ENCODE assay signal across 29 mouse cellular contexts in genomic region chr12:104106919-104107318, GRCm38 (mm10). TPM values are rescaled to one million over a fixed set of nuclear protein-coding genes. Genes with fewer than 3 reads are reported as not detected.
"Had no signal": no experiment of that assay in that cellular context is flagged by ENCODE, and none has a peak within 500 bp of the region (broad histone marks: within the 10 kb centered on the region; RNA-seq: fewer than 3 reads in every experiment).

No protein-coding gene starts in this region.

- H3K36me3 ChIP-seq: midbrain, embryonic 13.5 days; neural tube, embryonic 13.5 days; neural tube, embryonic 15.5 days had no signal

- H3K4me3 ChIP-seq: megakaryocyte, embryonic 14.5 days; midbrain, embryonic 13.5 days; myocyte; neural tube, embryonic 13.5 days; neural tube, embryonic 15.5 days had no signal

- ATAC-seq: midbrain, embryonic 13.5 days; midbrain, embryonic 16.5 days had no signal

- H3K27me3 ChIP-seq: midbrain, embryonic 13.5 days; neural tube, embryonic 13.5 days; neural tube, embryonic 15.5 days had no signal

- H3K4me1 ChIP-seq: midbrain, embryonic 13.5 days; neural tube, embryonic 13.5 days; neural tube, embryonic 15.5 days had no signal

- H3K9me3 ChIP-seq: megakaryocyte, embryonic 14.5 days; midbrain, embryonic 13.5 days; neural tube, embryonic 13.5 days; neural tube, embryonic 15.5 days had no signal

- H3K27ac ChIP-seq: macrophage; midbrain, embryonic 13.5 days; neural tube, embryonic 13.5 days; neural tube, embryonic 15.5 days had no signal

- H3K9ac ChIP-seq: lung, embryonic 14.5 days; midbrain, embryonic 13.5 days; neural tube, embryonic 13.5 days; neural tube, embryonic 15.5 days had no signal

- DNase-seq: lung, adult 18-20 months; lung, embryonic 14.5 days; lung, postnatal 14 days; lung, postnatal 36 days; retina, postnatal 1 day; right cerebral cortex, adult 18-20 months; right cerebral cortex, postnatal 25 days; right cerebral cortex, postnatal 4 days; spleen, adult 18-20 months; thymus, adult 18-20 months; thymus, postnatal 25 days; thymus, postnatal 4 days had no signal

- H3K4me2 ChIP-seq: lung, embryonic 14.5 days; midbrain, embryonic 11.5 days; midbrain, embryonic 13.5 days; neural tube, embryonic 13.5 days; neural tube, embryonic 15.5 days had no signal

RNA-seq across cellular contexts. Expression of gene Serpina3a, which starts 5.6 kb away (rescaled TPM):
- total RNA-seq: megakaryocyte progenitor cell, adult 5-6 weeks had no signal
- polyA plus RNA-seq: limb, embryonic 14.5 days; lung, embryonic 14.5 days; lung, embryonic 16.5 days; macrophage; midbrain, embryonic 11.5 days; midbrain, embryonic 13.5 days; midbrain, embryonic 16.5 days; myocyte; neural tube, embryonic 11.5 days; neural tube, embryonic 13.5 days; neural tube, embryonic 15.5 days; small intestine, adult 2 months; stomach, embryonic 14.5 days; stomach, embryonic 16.5 days; thymus, postnatal 0 days; urinary bladder, adult 2 months had no signal

RNA-seq across cellular contexts. Expression of gene Serpina5, which starts 6.0 kb away (rescaled TPM):
- total RNA-seq: megakaryocyte progenitor cell, adult 5-6 weeks had no signal
- polyA plus RNA-seq: limb, embryonic 14.5 days; lung, embryonic 14.5 days; lung, embryonic 16.5 days; macrophage; midbrain, embryonic 11.5 days; midbrain, embryonic 13.5 days; midbrain, embryonic 16.5 days; myocyte; neural tube, embryonic 11.5 days; neural tube, embryonic 13.5 days; neural tube, embryonic 15.5 days; small intestine, adult 2 months; stomach, embryonic 14.5 days; stomach, embryonic 16.5 days; thymus, postnatal 0 days; urinary bladder, adult 2 months had no signal

RNA-seq across cellular contexts. Expression of gene Serpina3b, which starts 20.9 kb away (rescaled TPM):
- total RNA-seq: megakaryocyte progenitor cell, adult 5-6 weeks had no signal
- polyA plus RNA-seq: lung, embryonic 14.5 days; lung, embryonic 16.5 days; midbrain, embryonic 11.5 days; midbrain, embryonic 13.5 days; midbrain, embryonic 16.5 days; myocyte; neural tube, embryonic 11.5 days; neural tube, embryonic 13.5 days; neural tube, embryonic 15.5 days; small intestine, adult 2 months; stomach, embryonic 16.5 days; thymus, postnatal 0 days had no signal

RNA-seq across cellular contexts. Expression of gene Serpina3c, which starts 46.8 kb away (rescaled TPM):
- total RNA-seq: megakaryocyte progenitor cell, adult 5-6 weeks had no signal
- polyA plus RNA-seq: lung, embryonic 14.5 days; macrophage; midbrain, embryonic 11.5 days; midbrain, embryonic 13.5 days; myocyte; neural tube, embryonic 11.5 days; neural tube, embryonic 13.5 days; neural tube, embryonic 15.5 days; stomach, embryonic 14.5 days; stomach, embryonic 16.5 days had no signal
